Mouse (Mus musculus): Measurements from ENCODE around the gene Cldn9.

Cldn9 gene

DNA sequence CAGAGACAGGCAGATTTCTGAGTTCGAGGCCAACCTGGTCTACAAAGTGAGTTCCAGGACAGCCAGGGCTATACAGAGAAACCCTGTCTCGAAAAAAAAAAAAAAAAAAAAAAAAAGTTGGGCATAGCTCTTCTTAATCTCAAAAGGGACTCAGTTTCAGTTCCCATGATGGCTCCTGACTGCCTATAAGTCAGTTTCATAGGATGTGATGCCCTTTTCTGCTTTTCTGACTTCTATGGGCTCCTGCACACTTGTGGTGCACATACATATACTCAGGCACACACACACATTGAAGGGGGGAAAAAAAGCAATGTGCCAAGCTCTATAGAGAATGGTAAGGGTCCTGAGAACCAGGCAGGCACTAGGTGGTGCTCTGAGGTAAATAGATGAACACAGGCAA is 30.5 kb downstream of the Cldn9 start:
- no peak for DNase-seq (ENCODE audit: low read depth in 1 of 2, low spot score in 2 of 2)

- no peak for DNase-seq (ENCODE audit: low read depth in 1 of 2, low spot score in 2 of 2)
Observed at GRCm38 (mm10) chr17:23651363-23651762, 32.5 kb downstream of the Cldn9 start.

DNA sequence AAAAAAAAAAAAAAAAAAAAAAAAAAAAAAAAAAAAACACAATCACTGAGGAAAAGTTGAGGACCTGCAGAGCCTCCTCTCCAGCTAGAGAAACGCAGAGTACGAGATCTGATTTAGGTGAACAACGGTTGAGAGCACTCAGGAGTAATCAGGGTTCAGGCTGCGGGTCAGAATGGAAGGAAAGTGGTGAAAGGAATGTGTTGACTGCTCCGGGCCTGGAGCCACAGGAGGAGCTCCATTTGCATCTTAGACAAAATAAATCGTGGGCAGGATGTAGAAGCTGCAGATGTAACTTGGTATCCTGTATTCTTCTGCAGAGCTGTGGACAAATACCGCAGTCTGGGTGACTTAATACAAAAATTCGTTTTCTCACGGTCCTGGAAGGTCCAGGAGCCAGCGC is 37.9 kb downstream of the Cldn9 start:
- no peak for DNase-seq (ENCODE audit: low read depth in 1 of 2, low spot score in 2 of 2)

- DNase-seq (ENCODE audit: low read depth in 1 of 2, low spot score in 2 of 2) = no peak
Observed at GRCm38 (mm10) chr17:23644613-23645495, 39.0 kb downstream of the Cldn9 start, which contains the start of gene Mmp25. Mmp25 (minus strand) TSS chr17:23645277.

Data from monocyte, adult 2 months (primary cell).